Mouse (Mus musculus) adrenal gland, adult 8-10 months (tissue): ENCODE measurements at regions not wholly inside any gene's neighbourhood (a gene's known extent, or its start where the extent isn't known, plus 50 kb on each side); places are given as distances from the start of the nearest gene placed in this dataset.

ENCODE experiments used
- DNase-seq: peaks from one replicate; pipeline ENCODE4 v3.0.0; 2022

DNA sequence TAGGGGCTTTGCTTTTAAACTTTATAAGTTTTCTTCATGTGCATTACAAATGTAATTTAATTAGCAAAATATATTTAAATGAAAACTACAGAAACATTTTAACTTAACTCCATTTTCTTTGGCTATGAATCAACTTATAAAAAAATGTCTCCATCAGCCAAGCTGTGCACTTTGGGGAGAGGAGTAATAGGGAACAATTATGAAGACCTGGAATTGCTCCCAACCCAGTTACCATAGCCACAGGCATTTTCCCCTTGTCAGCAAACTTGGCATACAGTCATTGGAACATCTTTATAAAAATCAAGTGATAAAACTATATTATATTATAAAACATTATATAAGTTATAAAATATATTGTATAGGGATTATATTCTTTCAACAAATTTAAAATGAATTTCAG, 65.0 kb downstream of the Atxn7l3b start:
- no peak for DNase-seq

- DNase-seq: no peak
Measured at GRCm38 (mm10) chr10:112863375-112863774, 65.4 kb downstream of the Atxn7l3b start.

DNA sequence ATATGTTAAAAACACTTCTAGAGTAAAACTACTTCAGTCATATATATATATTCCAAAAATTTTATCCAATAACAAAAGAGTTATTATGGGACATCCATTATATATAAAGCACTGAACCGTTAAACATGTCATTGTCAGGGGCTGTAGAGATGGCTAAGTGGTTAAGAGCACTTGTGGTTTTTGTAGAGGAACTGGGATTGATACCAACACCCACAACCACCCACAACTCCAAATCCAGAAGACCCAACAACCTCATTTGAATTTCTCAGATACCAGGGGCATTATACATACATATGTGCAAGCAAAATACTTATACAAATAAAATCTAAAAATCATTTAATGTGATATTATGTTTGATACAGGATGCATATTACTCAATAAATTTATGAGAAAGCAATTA, 76.8 kb downstream of the Atxn7l3b start:
- DNase-seq: no peak

GRCm38 (mm10) chr10:112846225-112846624, 82.6 kb downstream of the Atxn7l3b start:
- no peak for DNase-seq

DNA sequence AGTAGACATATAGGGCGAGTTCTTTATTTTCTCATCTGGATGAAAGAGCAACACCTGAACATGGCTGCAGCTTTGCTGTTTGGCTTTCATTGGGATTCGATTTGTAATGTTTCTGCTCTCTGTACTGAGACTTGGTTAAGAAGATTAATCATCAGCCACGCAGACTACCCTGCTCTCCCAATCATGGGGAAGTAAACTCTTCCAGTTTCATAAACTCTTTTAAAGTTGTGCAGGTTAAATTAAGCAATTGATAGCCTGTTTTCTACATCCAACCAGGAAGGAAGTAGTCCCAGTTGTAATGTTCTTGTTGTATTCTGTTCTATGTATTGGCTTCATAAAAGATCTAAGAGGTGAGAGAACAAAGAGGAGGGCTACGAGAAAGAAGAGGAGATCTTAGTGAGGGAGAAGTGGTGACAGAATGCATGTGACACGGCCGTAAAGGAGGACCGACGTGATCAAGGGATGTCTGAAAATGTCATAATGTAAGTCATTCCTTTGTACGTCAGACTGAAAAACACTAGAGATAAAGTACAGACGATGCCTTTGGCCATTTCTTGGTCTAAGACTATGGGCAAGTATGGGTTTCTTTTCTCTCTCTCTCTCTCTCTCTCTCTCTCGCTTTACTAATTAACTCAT, 91.3 kb downstream of the Atxn7l3b start:
- DNase-seq: no peak

DNA sequence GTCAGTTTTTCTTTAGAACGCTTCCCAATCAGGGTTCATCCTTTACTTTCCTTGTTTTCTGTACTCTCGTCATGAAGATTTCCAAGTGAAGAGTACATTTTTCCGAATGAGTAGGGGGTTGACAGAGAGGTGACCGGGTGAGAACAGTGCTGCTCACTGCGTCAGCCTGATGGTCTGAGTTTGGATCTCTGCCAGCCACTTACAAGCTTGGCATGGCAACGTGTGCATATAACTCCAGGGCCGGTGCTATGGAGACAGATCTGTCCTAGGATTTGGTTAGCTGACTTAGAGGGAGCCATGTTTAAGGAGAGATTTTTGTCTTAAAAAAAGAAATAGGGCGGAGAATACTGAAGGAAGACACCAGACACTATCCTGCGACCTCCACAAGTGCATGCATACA, 92.8 kb downstream of the Atxn7l3b start:
- no peak for DNase-seq

- no peak for DNase-seq
Measured at GRCm38 (mm10) chr10:112835508-112835907, 93.3 kb downstream of the Atxn7l3b start.

- no peak for DNase-seq
Measured at GRCm38 (mm10) chr10:112810181-112810580, 118.6 kb downstream of the Atxn7l3b start.

GRCm38 (mm10) chr10:112803557-112803956, 125.2 kb downstream of the Atxn7l3b start:
- DNase-seq: no peak

DNA sequence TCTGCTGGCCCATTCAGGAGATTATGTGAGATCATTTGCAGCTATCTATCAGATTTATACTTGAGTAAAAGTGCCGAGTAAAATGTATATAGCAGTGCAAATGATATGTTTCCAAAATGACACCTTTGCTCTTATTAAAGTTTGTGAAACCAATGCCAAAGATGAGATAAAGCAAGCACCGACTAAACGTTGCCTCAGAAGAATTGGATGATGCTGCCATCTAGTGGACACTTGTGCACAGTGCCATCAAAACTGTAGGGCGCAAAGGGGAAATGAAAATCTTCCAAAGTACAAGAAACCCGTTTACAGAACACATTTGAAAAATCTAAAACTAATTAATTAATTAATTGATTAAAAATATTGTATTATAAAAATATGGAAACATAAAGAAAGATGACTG, 127.2 kb downstream of the Atxn7l3b start:
- DNase-seq: no peak

GRCm38 (mm10) chr10:112798603-112799002, 130.2 kb downstream of the Atxn7l3b start:
- no peak for DNase-seq

GRCm38 (mm10) chr10:112798090-112798489, 130.7 kb downstream of the Atxn7l3b start:
- no peak for DNase-seq

GRCm38 (mm10) chr10:112795938-112796337, 132.9 kb downstream of the Atxn7l3b start:
- no peak for DNase-seq

- DNase-seq: no peak
Measured at GRCm38 (mm10) chr10:112795473-112795872, 133.3 kb downstream of the Atxn7l3b start.

DNA sequence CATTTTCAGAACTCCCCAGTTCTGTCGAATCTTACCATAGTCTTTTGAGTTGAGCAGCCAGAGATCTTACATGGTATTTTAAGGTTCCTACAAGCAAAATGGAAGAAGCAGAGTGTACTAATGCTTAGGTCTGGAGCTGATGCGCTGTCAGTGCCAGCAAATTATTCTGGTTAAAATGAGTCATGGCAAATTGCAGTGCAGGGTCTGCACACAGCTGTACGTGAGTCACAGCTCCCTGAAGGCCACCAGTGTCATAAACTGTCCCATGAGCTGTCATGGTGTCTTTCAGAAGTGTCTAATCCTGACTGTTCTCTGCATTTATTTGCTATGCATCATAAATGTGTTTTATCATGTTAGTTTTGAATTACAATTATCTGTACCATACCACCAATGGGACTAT, 140.6 kb downstream of the Atxn7l3b start:
- peak; percentile 62 for DNase-seq

GRCm38 (mm10) chr10:112774262-112774661, 154.5 kb downstream of the Atxn7l3b start:
- DNase-seq: no peak

- DNase-seq: no peak
Measured at GRCm38 (mm10) chr10:112746683-112747082, 182.1 kb downstream of the Atxn7l3b start.

GRCm38 (mm10) chr10:112743527-112743926, 185.3 kb downstream of the Atxn7l3b start:
- no peak for DNase-seq

GRCm38 (mm10) chr10:112742123-112742522, 186.7 kb downstream of the Atxn7l3b start:
- no peak for DNase-seq
